Mouse (Mus musculus) NIH3T3 (cell line): ENCODE results near the gene Vmn1r148.
"Not testable (repeated sequence)": the region's sequence is repeated elsewhere in the genome, so short reads cannot be mapped to it uniquely, and the experiment has no call there.

Experiments used
- DNase-seq: peaks from one replicate; pipeline ENCODE4 v3.0.0-alpha.2; 2012; ENCODE audit warnings: low read depth

Gene Vmn1r148

GRCm38 (mm10) chr7:22413283-22413682 is at the start of gene Vmn1r148:
Gene Vmn1r148, plus strand, starts transcription at chr7:22413583.
- not testable (repeated sequence) for DNase-seq

- not testable (repeated sequence) for DNase-seq
Observed at GRCm38 (mm10) chr7:22370939-22371338, 42.4 kb upstream of the Vmn1r148 start, which contains the start of gene Gm8660. Gene Gm8660, minus strand, starts transcription at chr7:22371039.

GRCm38 (mm10) chr7:22438129-22438528 is 24.7 kb downstream of the Vmn1r148 start, which contains the start of gene Vmn1r149:
Gene Vmn1r149, minus strand, starts transcription at chr7:22438229.
- not testable (repeated sequence) for DNase-seq

- DNase-seq = not testable (repeated sequence)
Observed at GRCm38 (mm10) chr7:22463975-22464374, 50.6 kb downstream of the Vmn1r148 start, which contains the start of gene Gm10665. Gene Gm10665, minus strand, starts transcription at chr7:22464075.
